Mouse (Mus musculus) skeletal muscle tissue, adult 2 months (tissue): ENCODE data around the gene Hsd11b2.

Experiments
- DNase-seq: peaks from one replicate; pipeline ENCODE4 v3.0.0-alpha.2; 2012; ENCODE audit warnings: low read depth, low spot score

The Hsd11b2 gene

DNA sequence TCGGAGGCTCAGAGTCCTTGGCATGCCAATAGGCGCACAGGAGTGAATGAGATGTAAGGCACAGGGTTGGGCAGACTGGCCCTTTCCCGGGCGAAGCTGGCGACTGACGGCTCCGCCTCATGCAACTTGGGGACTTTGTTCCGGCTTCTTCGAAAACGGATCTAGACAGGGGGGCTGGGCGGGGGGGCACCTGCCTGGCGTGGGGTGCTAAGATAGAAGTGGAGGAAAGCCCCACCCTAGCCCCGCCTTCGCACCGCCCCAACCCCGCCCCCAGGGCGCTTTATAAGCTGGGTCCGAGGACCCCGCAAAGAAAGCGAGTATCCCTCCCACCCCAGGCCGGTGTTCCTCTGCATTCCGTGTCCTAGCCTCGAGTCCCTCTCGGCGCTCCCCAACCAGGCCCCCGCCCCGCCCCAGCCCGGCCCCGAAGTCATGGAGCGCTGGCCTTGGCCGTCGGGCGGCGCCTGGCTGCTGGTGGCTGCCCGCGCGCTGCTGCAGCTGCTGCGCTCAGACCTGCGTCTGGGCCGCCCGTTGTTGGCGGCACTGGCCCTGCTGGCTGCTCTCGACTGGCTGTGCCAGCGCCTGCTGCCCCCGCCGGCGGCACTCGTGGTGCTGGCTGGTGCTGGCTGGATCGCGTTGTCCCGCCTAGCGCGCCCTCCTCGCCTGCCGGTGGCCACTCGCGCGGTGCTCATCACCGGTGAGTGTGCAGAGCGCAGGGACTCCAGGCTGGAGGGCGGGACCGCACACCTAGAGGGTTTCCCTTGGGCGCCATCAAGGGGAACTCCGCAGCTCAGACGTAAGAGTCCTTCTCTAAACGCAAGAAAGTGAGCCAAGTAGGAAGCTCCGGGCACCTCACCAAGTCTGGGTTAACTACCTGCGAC is at the start of gene Hsd11b2:
Gene Hsd11b2, plus strand, starts transcription at position 320 of the 878 bp plus-strand sequence.
- DNase-seq = no peak

DNA sequence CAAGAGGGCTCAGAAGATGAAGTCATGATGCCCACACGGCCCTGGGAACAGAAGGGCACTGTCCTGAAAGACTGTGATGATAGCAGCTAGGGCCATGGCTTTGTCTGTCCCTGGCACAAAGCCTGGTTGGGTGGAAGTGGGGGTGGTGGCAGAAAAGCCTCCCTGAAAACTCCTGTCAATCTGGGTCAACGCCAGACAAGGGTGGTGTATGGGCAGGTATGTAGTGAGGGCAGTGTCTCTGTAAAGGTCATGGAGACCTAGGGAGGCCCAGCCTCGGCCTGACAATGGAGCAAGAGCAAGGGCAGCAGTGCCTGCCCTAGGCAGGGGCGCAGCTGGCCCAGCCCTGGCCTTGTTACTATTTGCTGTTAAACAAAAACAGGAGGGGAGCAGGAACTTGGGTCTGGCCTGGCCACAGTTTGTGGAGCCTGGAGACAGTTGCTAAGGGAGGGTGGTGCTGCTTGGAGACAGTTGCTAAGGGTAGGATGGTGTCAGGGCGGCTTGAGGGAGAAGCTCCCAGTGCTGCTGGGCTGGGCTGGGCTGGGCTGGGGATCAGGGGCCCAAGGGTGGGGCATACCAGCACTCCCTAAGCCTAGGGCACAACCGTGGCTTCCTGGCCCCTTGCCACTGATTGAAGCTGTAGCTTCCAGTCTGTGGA is 49.4 kb upstream of the Hsd11b2 start:
- DNase-seq = peak; percentile 69

DNA sequence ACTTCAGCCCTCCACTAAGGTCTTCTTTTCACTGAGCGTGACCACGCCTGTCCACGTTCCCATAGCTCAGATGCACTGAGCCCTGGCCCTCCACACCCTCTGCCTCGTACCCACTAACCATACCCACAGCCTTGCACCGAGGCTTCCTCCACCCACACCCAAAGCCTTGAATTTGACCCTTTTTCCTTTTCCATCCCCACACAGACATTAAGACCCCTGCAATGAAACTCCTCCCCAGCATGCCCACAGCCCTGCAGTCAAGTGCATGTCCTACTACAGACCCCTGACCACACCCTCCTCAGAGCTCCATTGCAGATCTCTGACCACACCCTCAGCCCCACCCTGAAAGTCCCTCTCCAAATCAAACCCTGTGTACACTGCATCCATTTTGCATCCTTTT is 48.7 kb upstream of the Hsd11b2 start:
- DNase-seq = no peak

DNA sequence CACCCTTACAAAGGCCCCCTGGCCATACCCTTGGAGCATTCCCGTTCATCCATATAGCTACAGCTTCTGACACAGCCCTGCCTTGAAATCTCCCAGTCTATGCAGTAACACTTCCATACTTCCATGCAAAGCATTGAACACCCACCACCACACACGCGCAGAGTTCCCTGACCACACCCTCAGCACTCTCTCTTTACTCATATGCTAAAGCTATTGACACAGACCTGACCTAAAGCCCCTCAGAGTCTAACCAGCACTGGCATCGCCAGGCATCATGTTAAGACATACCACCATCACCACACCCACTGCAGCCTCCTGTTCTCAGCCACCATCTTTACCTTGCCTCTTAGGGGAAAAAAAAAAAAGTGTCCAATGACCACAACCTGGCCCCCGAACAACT is 48.3 kb upstream of the Hsd11b2 start:
- no peak for DNase-seq

DNA sequence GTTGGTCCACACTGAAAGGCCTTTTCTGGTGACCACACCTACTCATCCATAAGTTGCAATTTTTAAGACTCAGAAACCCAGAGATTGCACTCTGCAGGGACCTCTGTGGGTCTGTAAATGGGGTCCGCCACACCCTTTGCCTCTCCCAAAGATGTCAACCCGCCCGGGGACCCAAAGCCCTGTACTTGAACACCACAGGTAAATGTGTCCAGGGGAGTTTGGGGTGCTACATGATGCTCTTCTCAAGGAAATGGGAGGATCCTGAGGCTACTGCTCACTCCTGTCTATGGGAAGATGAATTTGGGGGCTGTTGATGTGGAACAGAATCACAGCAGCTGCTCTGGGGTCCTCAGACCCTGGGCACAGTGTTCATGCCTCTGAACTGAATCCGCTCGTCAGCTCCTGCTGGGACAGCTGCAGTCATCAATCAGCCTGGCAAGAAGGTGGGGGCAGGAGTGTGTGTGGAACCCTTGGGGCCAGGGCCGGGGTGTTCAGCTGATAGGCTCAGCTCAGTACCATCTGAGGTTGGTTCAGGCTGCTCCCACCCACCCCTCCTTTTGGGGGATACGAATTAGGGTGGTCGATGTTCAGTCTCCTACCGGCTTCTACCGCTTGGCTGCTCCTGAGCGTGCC is 47.8 kb upstream of the Hsd11b2 start:
- no peak for DNase-seq

DNA sequence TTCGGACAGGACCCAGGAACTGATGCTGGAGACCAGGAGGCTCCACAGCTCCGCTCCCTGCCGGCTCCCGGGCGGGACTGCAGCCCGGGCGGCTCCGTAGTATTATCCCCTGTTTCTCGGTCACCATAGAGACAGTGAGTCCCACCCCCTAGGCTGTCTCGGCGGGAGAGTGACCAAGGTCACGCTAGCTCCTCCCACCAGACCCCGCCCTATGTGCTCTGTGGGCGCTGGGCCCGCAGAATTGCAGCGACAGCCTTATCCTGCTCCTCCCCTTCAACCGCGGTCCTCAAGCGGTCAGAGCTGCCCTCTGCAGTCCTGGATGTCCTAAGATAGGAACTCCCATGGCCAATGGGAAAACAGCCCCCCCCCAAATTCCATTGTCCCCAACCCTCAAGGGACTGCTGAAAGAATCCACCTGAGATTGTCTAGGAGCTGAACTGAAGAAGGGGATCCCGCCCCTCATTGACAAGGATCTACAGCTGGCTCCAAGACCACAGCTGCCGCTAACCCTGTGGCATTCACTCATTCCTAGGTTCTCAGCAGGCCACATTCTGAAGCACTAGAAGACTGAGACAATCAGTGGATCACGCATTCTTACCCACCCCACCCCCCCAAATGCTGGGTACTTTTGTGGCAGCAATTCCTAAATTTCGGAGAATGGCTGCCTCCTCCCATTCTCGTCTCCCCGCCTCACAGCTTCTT is 47.1 kb upstream of the Hsd11b2 start, which contains the start of gene Tppp3:
Gene Tppp3, minus strand, starts transcription at position 213 of the 702 bp plus-strand sequence.
- DNase-seq = peak; percentile 97

DNA sequence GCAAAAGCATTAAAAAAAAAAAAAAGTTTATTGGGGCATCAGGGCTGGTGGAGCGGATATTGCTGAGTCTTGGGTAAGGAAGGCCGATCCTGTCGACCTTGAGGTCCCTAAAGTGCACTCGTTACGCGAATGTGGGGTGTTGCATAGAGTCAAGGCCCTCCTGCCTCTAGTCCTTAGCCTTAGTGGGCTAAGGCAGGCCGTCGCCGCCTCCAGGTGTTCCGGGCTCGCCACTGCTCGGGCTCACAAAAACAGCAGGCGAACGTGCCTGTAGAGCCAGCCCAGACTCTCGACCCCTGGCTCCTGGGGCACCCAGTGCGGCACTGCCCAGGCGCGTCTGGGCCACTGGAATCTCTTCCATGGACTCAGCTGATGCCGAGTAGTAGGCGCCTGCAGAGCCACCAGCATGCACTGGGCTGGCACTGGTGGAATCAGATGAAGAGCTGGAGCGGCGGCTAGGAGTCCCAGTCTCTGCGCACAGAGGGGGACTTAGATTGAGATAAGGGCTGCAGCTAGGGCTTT is 46.1 kb upstream of the Hsd11b2 start:
- no peak for DNase-seq

DNA sequence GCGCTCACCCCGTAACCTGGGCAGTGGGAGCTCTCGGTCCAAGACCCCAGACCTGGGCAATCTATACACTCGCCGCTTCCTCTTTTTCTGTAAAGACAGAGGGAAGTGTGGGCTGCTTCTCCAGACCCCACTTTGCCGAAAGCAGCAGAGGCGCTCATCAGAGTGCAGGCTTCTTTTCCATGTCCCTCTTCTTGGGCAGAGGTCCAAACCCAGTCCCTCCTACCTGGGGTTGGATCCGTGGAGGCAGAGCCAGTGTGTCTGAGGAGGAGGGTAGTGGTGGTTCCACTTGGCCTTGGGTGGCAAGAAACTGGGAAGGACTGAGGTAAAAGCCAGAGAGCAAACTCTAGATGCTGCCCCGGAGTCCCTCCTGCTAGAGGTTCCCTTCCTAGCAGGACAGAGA is 45.6 kb upstream of the Hsd11b2 start:
- DNase-seq = no peak

DNA sequence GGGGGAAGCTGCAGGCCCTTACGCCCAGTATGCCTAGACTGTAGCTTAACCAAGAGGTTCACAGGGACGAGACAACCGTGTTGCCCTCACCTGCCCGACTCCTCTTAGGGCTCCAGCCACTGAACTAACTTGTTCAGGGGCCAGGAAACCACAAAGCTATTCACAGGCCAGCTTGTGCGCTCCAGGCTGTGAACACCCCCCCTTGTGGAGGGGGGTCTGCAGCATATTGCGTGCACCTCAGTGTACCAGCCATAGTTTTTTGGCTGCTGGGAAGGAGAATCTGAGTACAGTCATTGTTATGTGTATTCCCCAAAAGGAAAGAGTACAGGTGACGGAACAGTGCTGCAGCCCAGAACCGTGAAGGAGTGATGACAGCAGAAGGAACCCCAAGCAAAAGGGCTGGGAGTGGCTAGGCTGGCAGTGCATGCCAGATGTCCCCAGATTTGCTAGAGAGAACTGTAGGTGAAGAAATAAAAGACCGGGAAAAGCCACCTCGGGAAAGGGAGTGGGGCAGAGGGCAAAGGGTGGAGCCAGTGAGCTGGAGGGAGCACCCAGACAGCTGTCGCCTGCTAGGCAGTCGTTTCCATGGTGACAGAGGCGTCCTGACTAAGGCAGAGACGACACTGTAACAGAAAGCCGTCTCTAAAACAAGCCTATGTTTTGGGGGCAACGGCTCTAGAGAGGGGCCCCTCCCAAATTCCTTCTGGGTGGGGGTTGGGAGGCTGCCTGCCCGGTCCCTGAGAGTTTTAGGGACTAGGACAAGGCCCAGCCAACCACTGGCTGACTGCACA is 44.5 kb upstream of the Hsd11b2 start:
- DNase-seq = peak; percentile 85

DNA sequence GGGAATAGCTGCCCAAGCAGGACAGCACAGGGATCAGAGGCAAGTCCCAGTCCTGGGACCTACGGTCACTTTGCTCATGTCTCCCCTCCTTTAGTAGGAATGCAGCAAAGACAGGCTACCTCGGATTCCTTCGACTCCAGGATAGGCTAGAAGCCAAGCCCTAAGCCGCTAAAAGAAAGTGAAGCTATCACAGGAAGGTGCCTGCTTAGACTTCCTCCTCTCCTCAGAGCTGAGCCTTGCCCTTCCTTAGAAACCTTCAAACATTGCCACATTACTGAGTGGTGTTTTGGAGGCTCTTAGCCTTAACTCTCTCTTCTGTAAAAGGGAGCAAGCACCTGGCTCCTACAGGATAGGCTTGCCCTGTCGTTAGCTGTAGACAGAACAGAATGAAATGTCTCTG is 43.9 kb upstream of the Hsd11b2 start:
- no peak for DNase-seq

DNA sequence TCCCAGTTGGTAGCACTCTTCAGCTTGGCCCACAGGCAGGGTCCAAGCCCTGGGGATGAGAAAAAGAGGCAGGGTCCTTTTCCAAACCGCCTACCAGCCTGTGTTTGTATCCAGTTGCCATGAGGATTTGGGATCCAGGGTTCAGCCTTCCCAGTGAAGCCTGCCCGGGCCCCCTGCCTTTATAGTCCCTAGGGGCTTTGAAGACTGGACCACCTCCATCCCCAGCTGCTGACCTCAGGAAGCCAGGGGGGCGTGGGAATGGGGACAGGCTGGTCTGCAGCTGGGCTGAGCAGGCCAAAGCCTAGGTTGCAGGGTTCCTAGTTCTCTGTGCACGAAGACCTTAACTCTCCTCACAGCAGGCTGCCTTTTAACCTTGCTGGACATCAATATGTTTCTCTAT is 43.3 kb upstream of the Hsd11b2 start:
- DNase-seq = peak; percentile 68

DNA sequence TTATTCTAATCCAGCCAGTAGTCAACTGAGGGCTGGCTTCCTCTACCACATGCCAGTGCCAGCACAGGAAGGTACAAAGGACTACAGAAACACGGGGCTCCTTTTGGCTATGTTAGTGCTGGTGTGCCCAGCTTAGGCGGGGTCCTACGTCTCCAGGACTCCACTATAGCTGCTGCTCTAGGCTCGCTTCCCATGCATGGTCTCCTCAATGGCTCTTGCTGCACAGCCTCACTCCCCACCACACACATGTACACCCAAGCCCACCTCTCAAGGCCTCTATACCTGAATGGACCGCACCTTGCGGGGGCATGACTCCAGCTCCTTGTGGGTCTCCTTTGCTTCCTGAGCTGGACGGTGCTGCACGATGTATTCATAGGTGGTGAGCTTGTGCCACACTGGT is 42.8 kb upstream of the Hsd11b2 start:
- DNase-seq = no peak

DNA sequence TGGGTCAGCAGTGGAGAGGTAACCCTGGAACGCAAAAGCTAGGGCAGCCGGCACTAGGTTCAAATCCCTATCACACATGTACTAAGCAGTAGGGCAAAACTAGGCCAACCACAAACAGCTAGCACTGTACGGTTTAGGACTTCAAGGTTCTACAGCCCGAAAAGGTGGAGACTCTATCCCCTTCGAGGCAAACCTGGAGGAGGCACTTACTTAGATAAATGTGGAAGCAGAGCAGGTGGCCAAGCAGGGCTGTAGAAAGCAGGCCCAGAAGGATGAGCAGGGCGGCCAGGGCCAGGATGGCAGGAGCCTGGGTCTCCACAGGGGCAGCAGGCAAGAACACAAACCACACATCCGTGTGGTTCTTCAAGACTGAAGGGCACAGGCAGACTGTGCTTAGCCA is 42.4 kb upstream of the Hsd11b2 start:
- no peak for DNase-seq

DNA sequence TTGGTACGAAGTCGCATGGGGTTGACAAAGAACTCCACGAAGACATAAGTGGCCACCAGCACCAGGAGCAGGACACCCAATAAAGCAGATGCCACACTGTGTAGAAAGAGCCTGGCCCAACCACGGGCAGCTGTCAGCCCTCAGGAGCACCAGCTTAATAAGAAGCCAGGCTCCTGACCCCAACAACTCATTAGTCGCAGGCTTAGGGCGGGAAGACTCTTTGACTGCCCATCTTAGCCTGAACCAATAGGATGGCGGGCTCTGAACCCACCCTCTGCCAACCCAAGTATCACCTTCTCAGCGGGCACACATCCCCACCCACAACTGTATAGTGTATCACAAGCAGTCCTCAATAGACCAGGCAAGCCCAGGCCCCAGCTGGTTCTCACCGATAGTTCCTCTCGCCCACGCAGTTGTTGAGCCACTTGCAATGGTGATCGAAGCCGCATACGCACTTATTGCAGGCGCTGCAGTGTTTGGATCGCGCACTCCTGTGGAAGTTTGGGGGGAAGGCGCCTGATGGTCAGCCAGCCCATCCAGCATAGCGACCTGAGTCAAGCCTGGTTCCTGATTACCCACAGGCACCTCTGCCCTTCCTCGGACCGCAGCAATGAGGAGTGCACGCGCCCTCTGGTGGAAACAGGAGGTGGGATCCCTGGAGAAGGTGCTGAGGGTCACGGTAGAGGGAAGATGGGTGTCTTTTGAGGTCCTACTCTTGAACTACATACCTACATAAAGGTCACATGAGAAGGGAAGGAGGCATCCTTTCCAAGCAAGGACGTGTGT is 41.7 kb upstream of the Hsd11b2 start:
- no peak for DNase-seq

DNA sequence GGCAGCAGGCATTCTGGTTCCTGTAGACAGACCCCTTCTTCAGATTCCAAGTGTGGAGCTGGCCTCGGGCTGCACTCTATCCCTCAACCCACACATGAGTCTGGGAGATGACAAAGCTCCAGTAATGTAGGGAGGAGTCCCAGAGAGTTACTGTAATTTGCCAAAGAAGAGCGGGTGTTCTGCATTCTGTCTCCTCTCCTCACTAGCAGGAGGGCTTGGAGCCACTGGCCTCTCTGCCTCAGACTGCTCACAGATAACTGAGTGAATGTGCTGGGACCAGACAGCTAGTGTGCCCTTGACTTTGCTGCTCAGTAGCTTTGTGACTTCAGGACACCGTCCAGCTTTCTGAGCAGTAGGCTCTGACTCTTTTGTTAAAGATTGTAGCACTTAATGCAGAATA is 40.8 kb upstream of the Hsd11b2 start:
- no peak for DNase-seq

DNA sequence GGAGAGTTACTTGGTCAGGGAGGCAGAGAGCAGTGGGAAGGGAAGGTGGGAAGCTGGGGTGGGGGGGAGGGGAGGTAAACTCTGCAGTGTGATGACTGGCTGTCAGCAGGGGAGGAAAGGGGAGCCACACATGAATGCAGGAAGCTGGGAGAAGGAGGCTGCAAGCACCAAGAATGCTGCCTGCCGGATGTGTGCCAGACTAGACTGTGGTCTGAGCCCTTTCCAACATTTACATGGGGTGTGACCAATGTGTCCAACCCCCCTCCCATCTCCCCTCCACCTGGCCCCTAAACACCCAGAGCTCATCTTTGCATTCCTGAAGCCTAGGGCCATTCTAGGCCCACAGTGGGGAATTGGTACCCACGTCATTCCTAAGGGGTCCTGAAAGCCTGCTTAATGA is 37.5 kb upstream of the Hsd11b2 start:
- DNase-seq = no peak

DNA sequence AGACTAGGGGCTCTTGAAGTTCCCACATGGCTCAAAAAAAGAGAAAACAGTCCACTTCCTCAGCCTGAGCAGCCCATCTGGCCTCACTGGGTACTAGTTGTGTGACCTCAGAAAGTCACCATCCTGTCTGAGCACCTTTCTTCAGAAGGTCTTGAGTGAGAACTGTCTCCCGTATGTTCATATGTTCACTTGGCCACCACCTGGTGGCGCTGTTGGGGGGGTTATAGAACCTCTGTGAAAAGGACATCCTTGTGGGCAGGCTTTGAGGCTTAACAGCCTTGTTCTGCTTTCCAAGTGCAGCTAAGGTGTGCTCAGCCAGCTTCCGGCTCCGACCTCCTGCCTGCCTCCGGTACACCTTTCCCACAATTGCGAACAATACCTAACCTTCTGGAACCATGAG is 37.1 kb upstream of the Hsd11b2 start:
- no peak for DNase-seq

DNA sequence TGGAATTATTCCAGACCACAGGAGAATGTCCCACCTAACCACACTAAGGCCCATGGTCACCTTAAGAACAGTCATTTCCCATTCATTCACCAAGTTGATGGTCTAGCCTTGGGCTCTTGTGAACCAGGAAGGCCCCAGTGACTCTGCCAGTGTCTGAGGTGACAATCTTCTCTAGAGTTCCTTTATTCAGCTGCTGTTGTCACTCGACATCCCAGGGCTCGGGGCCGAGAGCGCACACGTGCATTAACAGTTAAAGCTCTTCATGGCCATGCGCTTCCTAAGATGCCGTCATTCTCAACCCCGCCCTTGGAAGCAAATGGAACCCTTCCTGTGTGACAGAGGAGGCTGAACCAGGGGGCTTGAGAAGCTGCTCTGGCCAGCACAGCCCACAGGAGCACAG is 36.4 kb upstream of the Hsd11b2 start:
- no peak for DNase-seq

DNA sequence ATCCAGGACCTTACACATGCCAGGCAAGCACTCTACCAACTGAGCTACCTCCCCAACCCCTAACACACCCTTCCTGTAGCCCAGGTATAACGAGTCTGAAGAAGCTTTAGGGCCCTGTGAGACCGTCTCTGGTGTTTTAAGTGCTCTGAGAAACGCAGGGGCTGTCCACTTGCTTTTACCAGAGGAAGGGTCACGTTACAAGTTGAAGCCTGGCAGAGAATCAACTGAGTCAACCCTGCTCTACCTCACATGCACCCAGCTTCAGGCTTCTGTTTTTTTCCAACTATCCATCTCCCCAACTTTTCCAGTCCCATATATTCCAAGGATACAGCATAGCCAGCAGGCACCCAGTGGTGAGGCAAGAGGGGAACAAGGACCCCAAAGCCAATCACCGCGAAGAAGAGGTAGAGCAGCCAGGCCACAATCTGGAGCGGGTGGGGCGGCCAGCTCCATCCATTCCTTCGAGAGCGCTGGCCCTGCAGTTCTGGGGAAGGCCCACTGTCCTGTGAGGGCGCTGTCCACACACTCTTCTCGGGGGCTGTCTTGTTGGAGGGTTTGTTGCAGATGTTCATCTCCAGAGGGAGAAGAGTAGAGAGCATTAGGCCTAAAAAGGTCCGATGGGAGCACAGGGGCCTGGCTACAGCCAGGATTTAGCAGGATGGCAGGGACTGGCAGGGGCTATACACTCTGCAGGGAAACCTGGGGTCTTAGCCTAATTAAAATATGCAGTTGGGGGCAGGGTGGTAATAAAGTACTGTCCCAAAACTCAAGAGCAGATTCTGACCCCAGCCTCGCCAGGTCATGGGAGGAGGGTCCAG is 35.1 kb upstream of the Hsd11b2 start:
- peak; percentile 59 for DNase-seq
